Mouse (Mus musculus) thymus, postnatal 14 days (tissue): ENCODE data around the gene Hnrnpa2b1.

Source experiments
- DNase-seq: peaks from one replicate; pipeline ENCODE4 v3.0.0; 2021

Hnrnpa2b1 gene

GRCm38 (mm10) chr6:51468891-51469561, 668 bp downstream of the Hnrnpa2b1 start:
- DNase-seq: peak; percentile 87

DNA sequence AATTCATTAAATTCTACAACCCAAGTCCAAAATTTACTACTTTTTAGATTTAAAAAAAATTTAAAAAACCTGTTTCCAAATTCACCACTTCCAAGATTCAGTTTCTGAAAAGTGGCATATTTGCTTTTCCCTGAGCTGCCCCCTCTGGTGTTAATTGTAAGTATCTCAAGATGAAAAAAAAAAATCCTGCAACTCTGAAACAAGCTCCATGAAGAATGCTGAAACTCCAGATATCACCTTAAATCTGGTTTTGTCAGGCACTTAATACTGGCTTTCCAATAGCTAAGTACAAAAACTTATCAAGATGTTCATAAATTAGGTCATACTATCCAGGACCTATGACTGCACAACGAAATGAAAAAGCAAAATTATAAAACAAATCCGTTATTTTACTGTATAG, 2.0 kb downstream of the Hnrnpa2b1 start:
- no peak for DNase-seq

- no peak for DNase-seq
These were observed 9.3 kb downstream of the Hnrnpa2b1 start for GRCm38 (mm10) chr6:51460363-51460762.

GRCm38 (mm10) chr6:51460021-51460360, 9.7 kb downstream of the Hnrnpa2b1 start:
- no peak for DNase-seq

- DNase-seq: no peak
These were observed 10.2 kb downstream of the Hnrnpa2b1 start for GRCm38 (mm10) chr6:51459313-51460020.

- DNase-seq: no peak
These were observed 10.8 kb downstream of the Hnrnpa2b1 start for GRCm38 (mm10) chr6:51458925-51459312.

GRCm38 (mm10) chr6:51457770-51458387, 11.8 kb downstream of the Hnrnpa2b1 start:
- DNase-seq: no peak

- DNase-seq: no peak
These were observed 12.4 kb downstream of the Hnrnpa2b1 start for GRCm38 (mm10) chr6:51457283-51457682.

DNA sequence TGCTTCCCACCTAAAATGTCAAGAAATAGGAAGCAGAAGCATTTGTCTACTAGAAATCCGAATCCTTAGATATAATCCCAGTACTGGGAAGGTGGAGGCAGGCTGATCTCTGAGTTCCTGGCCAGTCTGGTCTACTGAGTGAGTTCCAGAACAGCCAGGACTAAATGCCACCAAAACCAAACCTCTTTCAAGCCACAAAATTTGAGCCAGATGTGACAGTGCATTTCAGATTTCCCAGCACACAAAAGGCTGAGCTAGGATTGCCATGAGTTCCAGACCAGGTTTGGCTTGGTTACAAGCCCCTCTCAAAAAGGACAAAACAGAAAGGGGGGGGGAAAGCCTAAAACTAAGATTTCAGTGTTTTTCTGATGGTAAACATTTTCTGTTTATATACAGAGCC, 13.5 kb downstream of the Hnrnpa2b1 start:
- no peak for DNase-seq

DNA sequence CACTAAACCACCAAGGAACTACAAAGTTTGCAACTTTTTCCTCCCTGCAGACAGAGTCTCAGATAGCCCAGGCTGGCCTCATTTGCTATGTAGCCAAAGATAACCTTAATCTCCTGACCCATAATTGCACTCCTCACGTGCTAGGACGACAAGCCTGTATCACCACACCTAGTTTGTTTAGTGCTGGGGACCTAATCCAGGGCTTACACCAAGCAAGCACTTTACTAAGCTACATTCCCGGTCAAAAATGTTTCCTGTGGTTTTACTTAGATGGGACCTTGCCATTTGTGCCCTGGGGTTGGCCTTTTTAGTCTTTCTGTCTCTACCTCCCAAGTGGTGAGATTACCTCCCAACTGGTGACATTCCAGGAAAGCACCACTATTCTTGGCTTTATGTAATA, 14.7 kb downstream of the Hnrnpa2b1 start:
- no peak for DNase-seq

GRCm38 (mm10) chr6:51452927-51453503, 16.7 kb downstream of the Hnrnpa2b1 start:
- no peak for DNase-seq

DNA sequence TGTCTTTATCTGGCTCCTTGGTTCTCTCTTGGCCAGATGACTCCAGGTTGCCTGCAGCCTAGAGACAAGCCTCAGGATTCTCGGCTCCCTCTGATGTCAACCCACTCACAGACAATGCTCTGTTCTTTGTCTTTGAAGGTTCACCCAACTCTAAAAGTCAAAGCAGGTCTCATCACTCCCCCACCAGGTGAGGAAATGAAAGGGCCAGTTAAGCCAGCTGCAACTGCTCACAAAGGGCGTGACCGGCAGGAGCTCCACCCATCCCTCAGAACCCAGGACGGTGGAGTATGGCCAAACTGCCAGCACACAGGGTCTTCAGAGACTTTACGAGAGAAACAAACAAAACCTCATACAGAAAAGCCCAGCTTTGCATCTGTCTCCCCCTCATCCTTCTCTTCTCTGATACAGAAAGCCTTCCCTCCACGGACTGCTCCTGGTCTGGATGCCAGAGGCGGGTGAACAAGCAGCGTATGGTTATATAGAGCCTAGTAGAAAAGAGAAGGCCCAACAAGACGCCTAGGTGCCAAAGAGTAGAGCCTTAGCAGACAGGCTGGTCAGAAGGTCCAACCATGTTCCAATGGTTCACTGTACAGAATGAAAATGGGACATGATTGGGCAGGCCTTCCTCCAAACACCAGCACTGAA, 27.4 kb downstream of the Hnrnpa2b1 start:
- DNase-seq: peak; percentile 70

- no peak for DNase-seq
These were observed 30.8 kb downstream of the Hnrnpa2b1 start for GRCm38 (mm10) chr6:51438826-51439330.

DNA sequence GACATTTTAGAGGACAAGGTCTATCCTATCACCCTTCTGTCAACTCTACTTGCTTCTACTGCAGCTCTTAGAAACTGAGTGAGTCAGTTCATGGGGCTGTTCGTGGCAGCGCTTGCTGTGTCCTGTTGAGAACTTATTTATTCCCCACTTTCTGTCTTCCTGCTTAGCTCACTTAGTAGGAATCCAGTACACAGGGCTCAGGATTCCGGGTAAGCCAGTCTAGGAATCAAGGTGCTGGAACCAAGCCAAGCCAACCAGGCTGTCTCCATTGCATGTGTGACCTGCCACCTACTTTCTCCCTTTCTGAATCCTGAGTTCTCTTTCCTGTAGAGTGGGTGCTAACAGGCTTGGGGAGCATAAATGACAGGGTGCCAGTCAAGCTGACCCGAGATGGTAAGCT, 32.0 kb downstream of the Hnrnpa2b1 start:
- no peak for DNase-seq

- no peak for DNase-seq
These were observed 35.4 kb downstream of the Hnrnpa2b1 start for GRCm38 (mm10) chr6:51434270-51434669.

DNA sequence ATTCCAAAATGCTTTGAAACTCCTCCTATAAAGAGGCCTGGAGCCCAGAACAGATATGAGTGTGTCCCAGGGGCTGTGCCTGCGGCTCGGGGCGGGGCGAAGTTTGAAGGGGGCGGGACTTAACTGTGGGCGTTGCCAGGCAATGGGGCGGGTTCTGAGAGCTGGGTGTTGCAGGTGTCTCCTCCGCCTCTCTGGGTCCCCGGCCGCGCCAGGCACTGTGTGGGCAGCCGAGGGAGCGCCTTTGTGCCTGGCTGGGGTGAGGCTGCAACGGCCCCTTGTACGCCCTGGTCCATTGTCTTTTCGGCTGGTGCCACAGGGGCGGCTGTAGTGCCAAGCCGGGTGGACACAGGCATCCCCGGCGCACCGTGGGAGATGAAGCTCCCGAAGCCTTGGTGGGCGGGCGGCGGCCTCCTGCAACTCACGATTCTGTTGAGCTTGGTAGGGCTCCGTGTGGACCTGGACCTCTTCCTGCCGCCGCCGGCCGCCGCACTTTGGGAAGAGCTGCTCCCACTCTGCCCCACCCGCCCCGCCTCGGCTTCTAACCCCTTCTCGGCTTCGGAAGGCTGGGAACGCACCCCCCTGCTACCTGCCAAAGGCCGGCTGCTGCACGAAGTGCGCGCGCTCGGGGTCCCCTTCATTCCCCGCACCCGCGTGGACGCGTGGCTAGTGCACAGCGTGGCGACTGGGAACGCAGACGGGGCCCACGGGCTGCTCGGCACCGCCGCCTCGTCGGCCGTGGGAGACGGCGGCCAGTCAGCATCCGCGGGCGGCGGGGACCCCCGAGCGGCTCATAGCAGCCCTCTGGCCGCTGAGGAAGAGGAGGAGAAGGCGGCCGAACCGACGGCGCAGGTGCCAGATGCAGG, 36.9 kb downstream of the Hnrnpa2b1 start, which contains the start of gene Nfe2l3:
Nfe2l3 (plus strand) TSS at position 136 of the 863 bp plus-strand sequence.
- DNase-seq: peak; percentile 86

- DNase-seq: no peak
These were observed 45.2 kb downstream of the Hnrnpa2b1 start for GRCm38 (mm10) chr6:51424537-51424936.

DNA sequence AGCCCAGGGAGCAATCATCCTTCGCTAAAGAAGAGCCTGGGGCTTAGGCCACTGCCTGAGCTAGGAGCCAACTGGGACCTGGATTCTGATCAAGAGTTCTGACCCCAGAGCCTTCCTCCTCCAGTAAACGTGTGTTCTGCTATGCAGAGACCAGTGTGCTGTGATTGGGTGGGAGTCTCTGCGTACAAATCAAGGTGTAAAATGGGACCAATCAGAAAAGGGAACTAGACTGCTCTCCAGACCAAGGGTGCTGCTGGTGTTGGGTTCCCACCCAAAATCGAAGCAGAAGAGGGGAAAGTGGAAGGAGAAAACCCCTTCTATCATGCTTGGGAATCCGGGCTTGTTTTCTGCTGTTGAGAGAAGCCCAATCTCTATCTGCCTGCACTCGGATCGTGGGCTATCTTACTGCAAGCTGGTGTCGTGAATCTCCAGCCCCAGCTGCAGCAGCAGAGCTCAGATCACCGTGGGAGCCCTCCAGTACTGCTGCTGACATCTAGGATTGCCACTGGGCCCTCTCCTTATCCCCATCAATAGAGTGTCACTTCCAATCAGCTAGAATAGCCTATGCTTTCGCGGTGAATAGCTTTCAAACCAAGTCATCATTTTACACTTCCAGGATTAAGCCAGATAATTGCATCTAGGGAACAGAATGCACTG, 46.1 kb downstream of the Hnrnpa2b1 start:
- no peak for DNase-seq

DNA sequence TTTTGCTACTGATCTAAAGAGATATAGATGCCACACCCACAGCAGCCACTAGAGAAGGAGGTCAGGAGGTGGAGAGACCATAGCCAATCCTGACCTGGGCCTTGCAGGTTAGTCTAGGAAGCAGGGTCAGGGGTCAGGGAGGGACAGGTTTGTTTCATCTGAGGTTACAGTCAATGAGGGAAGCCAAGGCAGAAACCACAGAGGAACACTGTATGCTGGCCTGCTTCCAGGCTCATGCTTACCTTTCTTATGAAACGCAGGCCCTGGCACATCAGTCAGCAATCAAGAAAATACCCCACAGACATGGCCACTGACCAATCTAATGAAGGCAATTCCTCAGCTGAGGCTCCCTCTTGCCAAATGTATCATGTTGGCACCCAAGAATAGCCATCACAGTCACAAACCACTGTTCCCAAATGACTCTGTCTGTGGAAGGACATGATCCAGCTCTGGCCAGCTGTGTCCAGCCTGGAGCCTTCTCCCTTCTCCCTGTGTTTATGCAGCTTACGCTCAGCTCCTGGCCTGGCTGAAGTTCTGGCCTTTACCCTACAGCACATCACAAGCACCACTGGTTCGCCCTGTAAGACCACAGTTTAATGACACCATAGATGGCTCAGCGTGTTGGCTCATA, 52.3 kb downstream of the Hnrnpa2b1 start:
- DNase-seq: no peak

GRCm38 (mm10) chr6:51416433-51416832, 53.3 kb downstream of the Hnrnpa2b1 start:
- DNase-seq: no peak
